Mouse (Mus musculus) activated CD4-positive, CD25-positive, alpha-beta regulatory T cell (primary cell): Measurements from ENCODE around the gene Fkrp. TPM values are rescaled to one million over a fixed set of nuclear protein-coding genes. Genes with fewer than 3 reads are reported as not detected.

Experiments
- polyA plus RNA-seq, 2 experiments: library from polyadenylated mRNA; unstranded; fragments of 100-300 nt; shearing (Covaris generic); gene quantifications; one replicate each; pipeline ENCODE4 v1.2.1; 2017

The Fkrp gene
- 10 to 100 TPM; 19.1 to 22.7 TPM for polyA plus RNA-seq

GRCm38 (mm10) chr7:16816475-16817122, at the start of gene Fkrp:
Gene Fkrp, minus strand, starts transcription at chr7:16816732.

GRCm38 (mm10) chr7:16842645-16843063, 26.1 kb upstream of the Fkrp start, which contains the start of gene Prkd2:
Gene Prkd2, plus strand, starts transcription at chr7:16842902.

GRCm38 (mm10) chr7:16815351-16815941, 1.1 kb downstream of the Fkrp start, which contains the start of gene Strn4:
Gene Strn4, plus strand, starts transcription at chr7:16815889.

GRCm38 (mm10) chr7:16780825-16781554, 35.5 kb downstream of the Fkrp start, which contains the start of gene Slc1a5:
Gene Slc1a5, plus strand, starts transcription at chr7:16781340.

Other genes with a start within 250 kb of the Fkrp start
- gene Arhgap35, start 201.7 kb downstream of the Fkrp start, polyA plus RNA-seq, result 1 to 10 TPM; 4.0 to 4.2 TPM
- gene Ceacam15, start 141.0 kb downstream of the Fkrp start, polyA plus RNA-seq, result under 1 TPM; 0.68 to 0.79 TPM
- not detected for gene Ceacam9, start 94.8 kb downstream of the Fkrp start, polyA plus RNA-seq
- 100 to 1,000 TPM; 259 to 270 TPM for gene Ap2s1, start 78.3 kb downstream of the Fkrp start, polyA plus RNA-seq
- gene Slc1a5, start 35.4 kb downstream of the Fkrp start, polyA plus RNA-seq, result 100 to 1,000 TPM; 197 to 316 TPM
- 10 to 100 TPM; 61.5 to 74.8 TPM for gene Strn4, start 843 bp downstream of the Fkrp start, polyA plus RNA-seq
- 100 to 1,000 TPM; 143 to 190 TPM for gene Prkd2, start 26.2 kb upstream of the Fkrp start, polyA plus RNA-seq
- gene Dact3, start 58.6 kb upstream of the Fkrp start, polyA plus RNA-seq, result under 1 TPM; 0.07 to 0.42 TPM
- not detected for gene Gng8, start 75.1 kb upstream of the Fkrp start, polyA plus RNA-seq
- gene Ptgir, start 89.8 kb upstream of the Fkrp start, polyA plus RNA-seq, result 10 to 100 TPM; 11.2 to 16.3 TPM
- gene Calm3, start 107.4 kb upstream of the Fkrp start, polyA plus RNA-seq, result 100 to 1,000 TPM; 191 to 201 TPM
- gene Pnmal2, start 128.0 kb upstream of the Fkrp start, polyA plus RNA-seq, result not detected
- gene Pnmal1, start 142.9 kb upstream of the Fkrp start, polyA plus RNA-seq, result under 1 TPM in 1 of 2 experiments, not detected in 1; 0.07 TPM
- gene Gm42372, start 166.4 kb upstream of the Fkrp start, polyA plus RNA-seq, result 1 to 10 TPM; 2.2 to 3.0 TPM
- gene Ccdc8, start 176.0 kb upstream of the Fkrp start, polyA plus RNA-seq, result under 1 TPM; 0.05 to 0.31 TPM
- 100 to 1,000 TPM in 1 of 2 experiments, 10 to 100 TPM in 1; 99.7 to 101 TPM for gene Ppp5c, start 211.2 kb upstream of the Fkrp start, polyA plus RNA-seq
- gene Hif3a, start 245.7 kb upstream of the Fkrp start, polyA plus RNA-seq, result under 1 TPM in 1 of 2 experiments, not detected in 1; 0.98 TPM